Mouse (Mus musculus) ES-E14 (cell line): ENCODE measurements at regions not wholly inside any gene's neighbourhood (a gene's known extent, or its start where the extent isn't known, plus 50 kb on each side); places are given as distances from the start of the nearest gene placed in this dataset.

ENCODE experiments used
- DNase-seq: peaks from one replicate; pipeline ENCODE4 v3.0.0-alpha.2; 2013; ENCODE audit warnings: low read depth, low spot score
- H3K27ac ChIP-seq: 2 replicates; pipeline ENCODE4 v1.5.1; 2012; ENCODE audit warnings: low read depth, mild to moderate bottlenecking, low read length, moderate library complexity, mixed read lengths; ENCODE audit not compliant: poor library complexity, insufficient read depth, severe bottlenecking
- H3K36me3 ChIP-seq: 2 replicates; pipeline ENCODE4 v1.6.1; 2012; ENCODE audit warnings: mild to moderate bottlenecking, low read length, moderate library complexity, mixed read lengths; ENCODE audit not compliant: control insufficient read depth, poor library complexity, insufficient read depth, severe bottlenecking
- H3K4me1 ChIP-seq, 2 experiments: fragments of 150-350 bp in 1 of 2; sonication (generic) in 1 of 2; 2 replicates each; pipeline ENCODE4 v1.6.1; 2012; ENCODE audit warnings: low read length in 2 of 2, mild to moderate bottlenecking in 1 of 2, mixed read lengths in 1 of 2; ENCODE audit not compliant: control insufficient read depth in 2 of 2, insufficient read depth in 2 of 2, poor library complexity in 1 of 2
- H3K4me3 ChIP-seq, 2 experiments: fragments of 150-350 bp in 1 of 2; sonication (generic) in 1 of 2; 2 replicates each; pipeline ENCODE4 v1.5.1; 2012; ENCODE audit warnings: low read length in 2 of 2, low read depth in 1 of 2, mild to moderate bottlenecking in 1 of 2, mixed read lengths in 1 of 2; ENCODE audit not compliant: insufficient read depth in 1 of 2, poor library complexity in 1 of 2, severe bottlenecking in 1 of 2
- H3K9ac ChIP-seq: 2 replicates; pipeline ENCODE4 v1.6.1; 2012; ENCODE audit warnings: low read depth, mild to moderate bottlenecking, low read length, mixed read lengths; ENCODE audit not compliant: poor library complexity, insufficient read depth, severe bottlenecking
- H3K9me3 ChIP-seq: fragments of 150-350 bp; sonication (generic); 2 replicates; pipeline ENCODE4 v1.6.1; 2012; ENCODE audit warnings: low read depth, mild to moderate bottlenecking, low read length; ENCODE audit not compliant: control insufficient read depth, insufficient read depth
- CHD2 ChIP-seq: IDR thresholded peaks from 2 replicates; pipeline ENCODE4 v1.6.1; 2014; ENCODE audit warnings: mild to moderate bottlenecking, low read depth, low read length, inconsistent platforms
- HCFC1 ChIP-seq: IDR thresholded peaks from 2 replicates; pipeline ENCODE4 v1.6.1; 2012; ENCODE audit warnings: low read length, inconsistent platforms, borderline replicate concordance; ENCODE audit not compliant: insufficient read depth
- MAFK ChIP-seq: IDR thresholded peaks from 2 replicates; pipeline ENCODE4 v1.6.1; 2014; ENCODE audit warnings: mild to moderate bottlenecking, low read depth, low read length, inconsistent platforms; ENCODE audit not compliant: insufficient read depth
- ZC3H11A ChIP-seq: IDR thresholded peaks from 2 replicates; pipeline ENCODE4 v1.6.1; 2012; ENCODE audit warnings: low read depth, mild to moderate bottlenecking, inconsistent platforms, low read length, borderline replicate concordance
- ZNF384 ChIP-seq: IDR thresholded peaks from 2 replicates; pipeline ENCODE4 v1.6.1; 2012; ENCODE audit warnings: low read depth, low read length, inconsistent platforms
- in situ Hi-C, 2 experiments: fragments of 600-800 bp; cut with MboI; formaldehyde crosslinking; loops; one replicate each; pipeline ENCODE4 v1.15.1; 2025; ENCODE audit warnings: low sequenced_read_pairs in 2 of 2, inconsistent platforms in 1 of 2; ENCODE audit not compliant: unreplicated experiment in 2 of 2

DNA sequence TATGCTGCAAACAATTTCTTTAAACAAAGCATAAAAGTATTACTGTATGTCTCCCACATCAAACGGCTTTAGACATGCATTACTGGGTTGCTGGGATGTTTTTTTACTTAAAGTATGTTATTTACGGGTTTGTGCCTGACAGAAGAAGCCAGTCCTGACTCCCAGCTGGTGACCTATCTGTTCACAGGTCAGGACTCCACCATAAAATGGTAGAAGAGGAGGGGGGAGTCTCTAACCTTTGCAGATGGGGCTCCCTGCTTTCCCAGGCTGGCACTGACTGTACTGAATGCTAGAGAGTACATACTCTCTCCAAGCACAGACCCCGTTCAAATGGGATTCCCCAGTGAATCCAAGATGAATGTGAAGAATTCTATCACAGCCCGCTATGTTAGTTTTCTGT is 124.4 kb upstream of the Cadm1 start:
- no peak for DNase-seq
- in situ Hi-C loops: no loop called here

DNA sequence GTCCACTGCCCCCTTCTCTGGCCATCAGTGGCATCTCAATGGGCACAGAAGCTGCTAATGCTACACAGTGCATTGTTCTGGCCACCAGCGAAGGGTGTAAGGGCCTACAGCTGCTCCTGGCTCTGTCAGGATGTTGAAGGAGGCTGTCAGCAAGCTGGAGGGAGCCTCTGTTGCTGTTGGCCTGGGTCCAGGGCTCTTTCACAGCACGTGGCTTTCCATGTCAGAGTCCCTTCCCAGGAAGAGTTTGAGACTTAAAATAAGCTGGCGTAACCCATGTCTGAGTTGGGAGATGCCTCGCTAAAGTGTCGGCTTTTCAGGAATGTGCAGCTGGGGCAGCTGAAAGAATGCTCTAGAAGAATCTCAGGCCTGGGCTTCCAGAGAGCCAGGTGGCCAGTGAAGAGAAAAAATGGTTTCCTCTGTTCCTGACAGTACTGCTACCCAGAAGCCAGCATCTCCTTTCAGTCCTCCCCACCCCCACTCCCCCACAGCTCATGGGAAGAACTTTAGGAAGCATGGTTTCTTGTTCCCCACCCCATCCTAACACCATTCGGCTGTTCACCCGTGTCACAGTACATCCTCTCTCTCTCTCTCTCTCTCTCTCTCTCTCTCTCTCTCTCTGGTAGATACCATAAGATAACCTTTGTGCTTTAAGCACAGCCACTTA is 122.8 kb upstream of the Cadm1 start:
- Histone ChIP-seq H3K4me3 (no peak overlapping the region), H3K27ac (no peak overlapping the region), H3K36me3 (no peaks in the 10 kb centered on the region), H3K4me1 (no peaks in the 10 kb centered on the region), H3K9ac (no peak overlapping the region), H3K9me3 (no peaks in the 10 kb centered on the region)
- TF ChIP-seq CHD2 (no peak), ZC3H11A (no peak), ZNF384 (no peak), MAFK (no peak), HCFC1 (no peak)
- DNase-seq: no peak
- in situ Hi-C loops: no loop called here

More for the DNA sequence above, 124.4 kb upstream of the Cadm1 start:
- no peak for TF ChIP-seq MAFK
- TF ChIP-seq ZNF384: no peak
- TF ChIP-seq ZC3H11A: no peak
- no peak for TF ChIP-seq CHD2
- no peak for TF ChIP-seq HCFC1
- Histone ChIP-seq H3K9me3 (no peaks in the 10 kb centered on the region), H3K9ac (no peak overlapping the region), H3K36me3 (no peaks in the 10 kb centered on the region), H3K4me1 (no peaks in the 10 kb centered on the region), H3K4me3 (no peak overlapping the region), H3K27ac (no peak overlapping the region)

DNA sequence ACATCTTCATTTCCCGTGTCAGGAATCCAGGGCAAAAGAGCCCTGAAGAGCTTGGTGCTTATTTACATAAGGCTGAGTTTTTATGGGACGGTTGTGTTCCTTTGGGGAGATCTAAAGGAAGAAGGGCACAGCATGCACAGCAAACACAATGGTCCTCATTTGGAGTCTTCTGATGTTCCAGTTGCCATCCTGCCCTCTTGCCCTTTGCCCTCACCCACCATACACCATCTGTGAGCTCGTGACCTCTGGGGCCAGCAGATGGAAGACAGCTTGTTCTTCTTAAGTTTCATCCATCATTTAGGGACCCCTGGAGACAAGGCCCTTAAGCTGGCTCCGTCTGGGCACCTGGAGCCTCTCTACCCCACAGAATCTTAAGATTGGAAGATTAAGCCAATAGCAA is 121.9 kb upstream of the Cadm1 start:
- no peak overlapping the region for H3K9ac ChIP-seq
- no peaks in the 10 kb centered on the region for H3K36me3 ChIP-seq
- no peak for TF ChIP-seq CHD2
- TF ChIP-seq HCFC1: no peak
- no peak for TF ChIP-seq MAFK
- no peak for TF ChIP-seq ZC3H11A
- no peak for TF ChIP-seq ZNF384
- in situ Hi-C loops: no loop called here
- no peaks in the 10 kb centered on the region for H3K9me3 ChIP-seq
- no peaks in the 10 kb centered on the region for H3K4me1 ChIP-seq
- no peak overlapping the region for H3K4me3 ChIP-seq
- H3K27ac ChIP-seq: no peak overlapping the region
- DNase-seq: no peak

DNA sequence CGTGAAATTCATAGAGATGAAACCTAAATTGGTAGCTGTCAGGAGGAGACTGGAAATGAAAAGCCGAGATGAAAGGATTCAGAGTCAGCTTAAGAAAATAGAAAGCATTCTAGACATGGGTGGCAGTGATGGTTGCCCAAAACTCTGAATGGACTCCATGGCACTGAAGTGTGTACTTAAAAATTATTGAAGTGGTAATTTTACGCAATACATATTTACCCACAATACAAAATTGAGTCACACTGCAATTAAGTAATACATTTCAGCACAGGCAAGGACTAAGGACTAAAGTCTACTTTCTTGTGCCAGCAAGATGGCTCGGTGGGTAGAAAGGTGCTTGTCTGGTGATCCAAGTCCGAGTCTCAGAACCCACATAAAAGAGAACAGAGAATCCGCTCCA is 120.4 kb upstream of the Cadm1 start:
- DNase-seq: no peak
- H3K27ac ChIP-seq: no peak overlapping the region
- H3K4me1 ChIP-seq: no peaks in the 10 kb centered on the region
- H3K9me3 ChIP-seq: no peaks in the 10 kb centered on the region
- no peak for TF ChIP-seq ZC3H11A
- no peak for TF ChIP-seq MAFK
- TF ChIP-seq ZNF384: no peak
- no peak for TF ChIP-seq CHD2
- no peak for TF ChIP-seq HCFC1
- in situ Hi-C loops: no loop called here
- H3K9ac ChIP-seq: no peak overlapping the region
- no peaks in the 10 kb centered on the region for H3K36me3 ChIP-seq
- H3K4me3 ChIP-seq: no peak overlapping the region

DNA sequence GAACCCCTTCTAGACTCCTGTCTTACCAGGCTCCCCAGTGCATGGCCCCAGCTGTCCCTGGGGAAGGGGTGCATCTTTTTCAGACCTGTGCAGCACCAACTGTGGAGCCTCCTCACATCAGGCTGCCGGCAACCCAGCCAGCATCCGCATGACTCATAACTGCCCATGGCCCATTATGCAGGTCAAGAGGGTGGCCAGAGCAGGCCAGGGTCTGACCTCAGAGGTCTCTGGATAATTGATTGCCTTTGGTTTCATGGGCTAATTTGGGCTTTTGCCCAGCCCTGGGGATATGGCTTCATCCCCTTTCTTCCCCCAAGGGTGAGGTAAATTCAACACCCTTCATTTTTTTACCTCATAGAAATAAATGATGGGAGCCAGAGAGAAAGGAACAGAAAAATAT is 117.2 kb upstream of the Cadm1 start:
- H3K36me3 ChIP-seq: no peaks in the 10 kb centered on the region
- H3K9me3 ChIP-seq: no peaks in the 10 kb centered on the region
- no peak overlapping the region for H3K4me3 ChIP-seq
- no peaks in the 10 kb centered on the region for H3K4me1 ChIP-seq
- no peak for TF ChIP-seq ZC3H11A
- no peak for TF ChIP-seq HCFC1
- no peak for TF ChIP-seq MAFK
- TF ChIP-seq ZNF384: no peak
- TF ChIP-seq CHD2: no peak
- no peak for DNase-seq
- no peak overlapping the region for H3K27ac ChIP-seq
- in situ Hi-C loops: no loop called here
- H3K9ac ChIP-seq: no peak overlapping the region
